Mouse (Mus musculus): ENCODE measurements around the gene Smg6.

- no peak for TF ChIP-seq CTCF (IDR thresholded peaks at IDR 0.05; ENCODE audit: low read depth, low read length)
- TF ChIP-seq POLR2A (IDR thresholded peaks at IDR 0.05; ENCODE audit: insufficient read depth, low read length) = no peak
Measured at GRCm38 (mm10) chr11:75132278-75132677, 206.7 kb downstream of the Smg6 start.

All from ES-Bruce4 (cell line).